Mouse (Mus musculus): ENCODE data around the gene Gnptab. TPM values are rescaled to one million over a fixed set of nuclear protein-coding genes. Genes with fewer than 3 reads are reported as not detected.
"Not testable (repeated sequence)": the region's sequence is repeated elsewhere in the genome, so short reads cannot be mapped to it uniquely, and the experiment has no call there.

Gene Gnptab
- polyA plus RNA-seq, 1 experiment from 2014 or later = 8.3 TPM

- Histone ChIP-seq H3K9me3 (no peaks in the 10 kb centered on the region; the same call in 1 of the 2 replicates), H3K4me3 (peak overlapping the region; percentile 57), H3K27me3 (ENCODE audit: poor library complexity, severe bottlenecking) (peaks cover 41% of the 10 kb centered on the region), H3K4me1 (peaks cover 11% of the 10 kb centered on the region), H3K36me3 (replicated peaks) (no peaks in the 10 kb centered on the region), H3K27ac (peak overlapping the region; percentile 75)
- DNase-seq (ENCODE audit: extremely low spot score, low spot score) = no peak
- WGBS = 7% methylated on average over 21 of the region's 21 CpGs
Measured at GRCm38 (mm10) chr10:88356114-88356982, 22.6 kb upstream of the Gnptab start.

- DNase-seq (ENCODE audit: extremely low spot score, low spot score) = peak; percentile 42
- Histone ChIP-seq H3K4me1 (peaks cover 11% of the 10 kb centered on the region), H3K36me3 (replicated peaks) (no peaks in the 10 kb centered on the region), H3K27me3 (ENCODE audit: poor library complexity, severe bottlenecking) (peaks cover 41% of the 10 kb centered on the region), H3K4me3 (peak overlapping the region; percentile 57), H3K9me3 (no peaks in the 10 kb centered on the region; the same call in 1 of the 2 replicates), H3K27ac (peak overlapping the region; percentile 75)
- 2% methylated on average over 47 of the region's 47 CpGs for WGBS
Measured at GRCm38 (mm10) chr10:88356983-88357559, 21.9 kb upstream of the Gnptab start.

GRCm38 (mm10) chr10:88362218-88362617, 16.7 kb upstream of the Gnptab start:
- H3K27ac ChIP-seq = no peak overlapping the region
- no peak overlapping the region for H3K4me3 ChIP-seq
- H3K4me1 ChIP-seq = peaks cover 2% of the 10 kb centered on the region
- H3K36me3 ChIP-seq (replicated peaks) = no peaks in the 10 kb centered on the region
- peaks cover 15% of the 10 kb centered on the region for H3K27me3 ChIP-seq (ENCODE audit: poor library complexity, severe bottlenecking)
- 85% methylated on average over 1 of the region's 1 CpGs for WGBS
- H3K9me3 ChIP-seq = no peaks in the 10 kb centered on the region; the same call in 1 of the 2 replicates
- no peak for DNase-seq (ENCODE audit: extremely low spot score, low spot score)

GRCm38 (mm10) chr10:88364221-88364620, 14.7 kb upstream of the Gnptab start:
- Histone ChIP-seq H3K4me3 (no peak overlapping the region), H3K9me3 (no peaks in the 10 kb centered on the region), H3K27ac (no peak overlapping the region), H3K4me1 (no peaks in the 10 kb centered on the region), H3K36me3 (replicated peaks) (no peaks in the 10 kb centered on the region), H3K27me3 (ENCODE audit: poor library complexity, severe bottlenecking) (no peaks in the 10 kb centered on the region)
- DNase-seq (ENCODE audit: extremely low spot score, low spot score) = no peak
- WGBS = 80% methylated on average over 3 of the region's 3 CpGs

DNA sequence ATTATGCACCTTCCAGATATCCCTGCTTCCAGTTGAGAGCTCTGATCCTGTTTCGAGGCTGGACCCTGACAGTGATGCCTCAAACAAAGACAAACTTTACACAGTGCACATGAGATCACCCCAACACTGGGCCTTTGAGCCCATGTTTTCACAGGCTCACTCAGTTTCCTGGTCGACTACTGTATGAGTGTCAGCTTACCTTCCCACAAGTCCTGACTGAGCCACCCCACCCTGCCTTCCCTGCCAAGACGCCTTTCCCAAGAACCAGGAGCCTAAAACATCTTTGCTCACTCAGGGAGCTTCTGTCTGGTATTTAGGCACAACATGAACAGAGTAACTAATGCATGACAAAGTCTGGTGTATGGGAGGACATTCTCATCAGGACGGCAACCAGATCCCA, 9.7 kb upstream of the Gnptab start:
- Histone ChIP-seq H3K27me3 (ENCODE audit: poor library complexity, severe bottlenecking) (no peaks in the 10 kb centered on the region), H3K27ac (no peak overlapping the region), H3K36me3 (replicated peaks) (no peaks in the 10 kb centered on the region), H3K9me3 (no peaks in the 10 kb centered on the region), H3K4me3 (no peak overlapping the region), H3K4me1 (no peaks in the 10 kb centered on the region)
- WGBS = 75% methylated on average over 4 of the region's 4 CpGs
- DNase-seq (ENCODE audit: extremely low spot score, low spot score) = no peak

DNA sequence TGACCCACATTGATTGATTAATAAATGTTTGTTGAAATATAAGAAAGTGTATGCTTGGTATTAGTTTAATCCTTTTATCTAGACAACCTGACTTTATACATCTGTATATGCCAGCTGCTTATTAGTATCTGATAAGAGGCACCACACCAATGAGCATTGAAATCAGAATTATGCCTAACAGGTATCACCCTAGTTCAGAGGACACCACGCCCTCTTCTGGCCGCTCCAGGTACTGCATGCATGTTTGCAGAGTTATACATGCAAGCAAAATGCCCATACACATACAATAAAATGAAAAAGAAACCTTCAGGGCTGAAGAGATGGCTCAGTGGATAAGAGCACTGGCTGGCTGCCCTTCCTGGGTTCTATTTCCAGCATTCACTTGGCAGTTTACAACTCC, 7.1 kb upstream of the Gnptab start:
- DNase-seq (ENCODE audit: extremely low spot score, low spot score) = no peak
- no peak overlapping the region for H3K4me3 ChIP-seq
- 11% methylated on average over 2 of the region's 2 CpGs for WGBS

GRCm38 (mm10) chr10:88372436-88372835, 6.5 kb upstream of the Gnptab start:
- 0 out of 2 replicates have a peak, but pooled peaks cover 4% of the 10 kb centered on the region for H3K4me1 ChIP-seq
- H3K27ac ChIP-seq = no peak overlapping the region
- no peaks in the 10 kb centered on the region for H3K36me3 ChIP-seq (replicated peaks)
- no peak overlapping the region for H3K4me3 ChIP-seq
- peaks cover 9% of the 10 kb centered on the region for H3K27me3 ChIP-seq (ENCODE audit: poor library complexity, severe bottlenecking)
- no peaks in the 10 kb centered on the region for H3K9me3 ChIP-seq
- DNase-seq (ENCODE audit: extremely low spot score, low spot score) = no peak
- WGBS = 94% methylated on average over 4 of the region's 4 CpGs

More for the DNA sequence above, 7.1 kb upstream of the Gnptab start:
- Histone ChIP-seq H3K4me1 (0 out of 2 replicates have a peak, but pooled peaks cover 4% of the 10 kb centered on the region), H3K36me3 (replicated peaks) (no peaks in the 10 kb centered on the region), H3K9me3 (no peaks in the 10 kb centered on the region), H3K27me3 (ENCODE audit: poor library complexity, severe bottlenecking) (peaks cover 9% of the 10 kb centered on the region), H3K27ac (no peak overlapping the region)

DNA sequence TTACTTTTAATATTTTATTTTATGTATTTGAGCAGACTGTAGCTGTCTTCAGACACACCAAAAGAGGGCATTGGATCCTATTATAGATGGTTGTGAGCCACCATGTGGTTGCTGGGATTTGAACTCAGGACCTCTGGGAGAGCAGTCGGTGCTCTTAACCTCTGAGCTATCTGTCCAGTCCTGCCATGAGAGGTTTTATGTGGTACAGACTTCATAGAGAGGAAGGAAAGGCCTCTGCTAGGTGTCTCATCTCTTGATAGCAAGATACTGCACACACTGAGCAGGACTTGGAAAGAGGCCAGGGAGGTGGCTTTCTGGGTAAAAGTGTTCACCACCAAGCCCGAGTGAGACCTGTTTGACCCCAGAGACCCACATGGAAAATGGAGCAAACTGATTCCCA, 6.0 kb upstream of the Gnptab start:
- H3K4me3 ChIP-seq; H3K27me3 ChIP-seq (ENCODE audit: poor library complexity, severe bottlenecking); H3K27ac ChIP-seq; H3K36me3 ChIP-seq (replicated peaks); H3K9me3 ChIP-seq; H3K4me1 ChIP-seq; DNase-seq (ENCODE audit: extremely low spot score, low spot score): not testable (repeated sequence)
- 88% methylated on average over 2 of the region's 2 CpGs for WGBS

DNA sequence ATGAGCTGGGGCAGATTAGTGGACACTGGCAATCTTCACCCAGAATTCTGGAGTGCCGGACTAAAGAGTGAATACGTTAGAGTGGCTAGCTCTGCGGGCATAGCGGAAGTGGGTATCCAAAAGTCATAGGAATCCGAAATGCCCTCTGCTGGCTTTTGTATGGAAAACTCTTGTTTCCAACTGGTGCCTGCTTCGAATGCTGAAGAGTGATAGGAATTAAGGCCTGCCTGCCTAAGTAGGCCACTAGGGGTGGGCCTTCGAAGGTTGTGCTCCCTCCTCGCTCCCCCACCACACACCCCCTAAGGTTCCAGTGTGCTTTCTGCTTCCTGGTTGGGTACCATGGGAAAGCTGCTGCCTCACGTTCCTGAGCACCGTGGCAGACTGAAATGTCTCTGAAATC, 3.9 kb upstream of the Gnptab start:
- no peak overlapping the region for H3K4me3 ChIP-seq
- H3K9me3 ChIP-seq = no peaks in the 10 kb centered on the region
- H3K27me3 ChIP-seq (ENCODE audit: poor library complexity, severe bottlenecking) = peaks cover 9% of the 10 kb centered on the region
- H3K36me3 ChIP-seq (replicated peaks) = no peaks in the 10 kb centered on the region
- H3K4me1 ChIP-seq = peaks cover 8% of the 10 kb centered on the region
- DNase-seq (ENCODE audit: extremely low spot score, low spot score) = no peak
- no peak overlapping the region for H3K27ac ChIP-seq
- 32% methylated on average over 10 of the region's 10 CpGs for WGBS

DNA sequence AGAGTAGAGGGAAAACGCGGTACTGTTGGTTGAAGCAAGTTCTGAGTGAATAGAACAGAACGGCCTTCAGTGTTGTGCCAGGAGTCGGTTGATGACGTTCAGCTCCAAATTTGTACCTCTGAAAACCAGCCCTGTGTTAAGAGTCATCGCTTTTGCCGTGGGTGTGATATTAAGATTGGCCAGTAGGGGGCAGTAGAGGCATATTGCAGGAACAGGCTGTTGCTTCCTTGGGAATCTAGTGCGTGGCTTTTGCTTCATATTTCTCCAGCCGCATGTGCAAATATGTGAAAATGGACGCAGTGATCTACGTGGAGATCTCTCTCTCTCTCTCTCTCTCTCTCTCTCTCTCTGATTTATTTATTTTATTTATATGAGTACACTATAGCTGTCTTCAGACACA, 2.2 kb upstream of the Gnptab start:
- no peaks in the 10 kb centered on the region for H3K36me3 ChIP-seq (replicated peaks)
- H3K27me3 ChIP-seq (ENCODE audit: poor library complexity, severe bottlenecking) = peaks cover 9% of the 10 kb centered on the region
- H3K27ac ChIP-seq = no peak overlapping the region
- peaks cover 25% of the 10 kb centered on the region for H3K4me1 ChIP-seq
- H3K4me3 ChIP-seq = no peak overlapping the region
- 14% methylated on average over 11 of the region's 11 CpGs for WGBS
- H3K9me3 ChIP-seq = no peaks in the 10 kb centered on the region
- DNase-seq (ENCODE audit: extremely low spot score, low spot score) = peak; percentile 79

DNA sequence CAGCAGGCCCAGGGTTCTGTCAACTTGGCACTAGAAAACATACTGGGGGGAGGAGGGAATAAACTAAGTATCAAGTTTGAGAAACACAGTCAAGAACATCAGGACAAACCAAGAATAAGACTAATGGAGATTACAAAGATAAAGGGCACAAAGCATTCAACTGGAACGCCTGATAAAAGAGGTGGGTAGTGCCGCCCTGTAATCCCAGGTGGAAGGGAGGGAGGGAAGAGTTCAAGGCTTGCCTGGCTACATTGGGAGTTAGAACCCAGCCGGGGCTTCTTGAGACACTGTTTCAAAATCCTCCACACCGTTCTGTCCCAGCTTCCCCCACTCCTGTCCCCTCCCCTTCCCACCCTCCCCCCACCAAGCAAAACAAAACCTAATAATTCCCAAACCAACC, 1.3 kb upstream of the Gnptab start:
- 84% methylated on average over 4 of the region's 4 CpGs for WGBS
- Histone ChIP-seq H3K36me3 (replicated peaks) (no peaks in the 10 kb centered on the region), H3K4me1 (peaks cover 28% of the 10 kb centered on the region), H3K27me3 (ENCODE audit: poor library complexity, severe bottlenecking) (peaks cover 9% of the 10 kb centered on the region), H3K4me3 (no peak overlapping the region), H3K9me3 (no peaks in the 10 kb centered on the region), H3K27ac (no peak overlapping the region)
- DNase-seq (ENCODE audit: extremely low spot score, low spot score) = no peak

GRCm38 (mm10) chr10:88380002-88380401, 1.1 kb downstream of the Gnptab start:
- WGBS = under 1% methylated on average over 11 of the region's 11 CpGs
- Histone ChIP-seq H3K27ac (peak overlapping the region; percentile 92; the same call in 1 of the 2 replicates), H3K4me3 (peak overlapping the region; percentile 86)

DNA sequence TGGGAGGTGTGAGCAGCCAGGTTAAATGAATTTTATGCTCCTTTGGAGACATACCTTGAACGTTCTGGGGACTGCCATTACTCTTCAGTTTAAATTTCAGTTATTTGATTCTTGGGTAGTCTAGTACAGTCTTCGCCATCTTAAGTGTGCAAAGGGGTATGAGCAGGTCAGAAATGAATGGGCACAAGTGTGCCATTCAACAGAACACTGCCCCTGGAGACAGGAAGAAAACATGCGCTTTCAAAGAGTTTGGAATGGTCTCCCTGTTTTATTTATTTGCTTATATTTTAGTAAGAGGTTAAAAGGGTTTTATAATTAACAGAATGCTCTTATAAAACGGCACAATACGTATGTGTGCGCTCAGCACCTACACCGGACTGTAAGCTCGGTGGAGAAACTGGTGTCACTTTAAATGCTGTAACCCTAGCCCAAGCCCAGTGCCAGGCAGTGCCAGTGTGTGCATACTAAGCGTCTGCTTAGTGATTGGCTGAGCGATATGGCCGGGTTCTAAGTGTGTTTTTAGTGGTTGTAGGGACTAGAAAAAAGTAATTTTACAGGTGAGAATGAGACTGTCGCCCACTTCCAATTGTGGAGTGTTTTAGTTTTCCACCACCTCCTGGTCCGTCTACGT, 1.6 kb downstream of the Gnptab start:
- DNase-seq (ENCODE audit: extremely low spot score, low spot score) = no peak
- WGBS = 53% methylated on average over 14 of the region's 14 CpGs
- Histone ChIP-seq H3K36me3 (replicated peaks) (no peaks in the 10 kb centered on the region), H3K9me3 (no peaks in the 10 kb centered on the region), H3K4me3 (peak overlapping the region; percentile 86), H3K27me3 (ENCODE audit: poor library complexity, severe bottlenecking) (peaks cover 8% of the 10 kb centered on the region), H3K4me1 (peaks cover 28% of the 10 kb centered on the region), H3K27ac (no peak overlapping the region)

More at GRCm38 (mm10) chr10:88380002-88380401, 1.1 kb downstream of the Gnptab start:
- H3K27me3 ChIP-seq (ENCODE audit: poor library complexity, severe bottlenecking) = peaks cover 9% of the 10 kb centered on the region
- peak; percentile 34 for DNase-seq (ENCODE audit: extremely low spot score, low spot score)
- H3K9me3 ChIP-seq = no peaks in the 10 kb centered on the region
- peaks cover 28% of the 10 kb centered on the region for H3K4me1 ChIP-seq
- no peaks in the 10 kb centered on the region for H3K36me3 ChIP-seq (replicated peaks)
